Mouse (Mus musculus) kidney, embryonic 16.5 days (tissue): ENCODE results near the gene Ermn. TPM values are rescaled to one million over a fixed set of nuclear protein-coding genes. Genes with fewer than 3 reads are reported as not detected.

ENCODE experiments used
- ATAC-seq: fragments of 200-750 bp; cut with Nextera tagmentation; 2 replicates; pipeline ENCODE4 v1.8.0; 2017; ENCODE audit warnings: moderate TSS enrichment; ENCODE audit not compliant: low FRiP score, low TSS enrichment
- H3K27ac ChIP-seq: fragments of 300-500 bp; sonication (generic); 2 replicates; pipeline ENCODE4 v1.5.1; 2014; ENCODE audit warnings: low read length
- H3K27me3 ChIP-seq: fragments of 300-500 bp; sonication (generic); 2 replicates; pipeline ENCODE4 v1.6.1; 2014; ENCODE audit warnings: low read length, control low read depth, mixed read lengths; ENCODE audit not compliant: insufficient read depth
- H3K36me3 ChIP-seq: fragments of 300-500 bp; sonication (generic); 2 replicates; pipeline ENCODE4 v1.6.1; 2014; ENCODE audit warnings: low read length, control low read depth, mixed read lengths; ENCODE audit not compliant: insufficient read depth
- H3K4me1 ChIP-seq: fragments of 300-500 bp; sonication (generic); 2 replicates; pipeline ENCODE4 v1.6.1; 2014; ENCODE audit warnings: low read length, control low read depth, mixed read lengths; ENCODE audit not compliant: insufficient read depth
- H3K4me2 ChIP-seq: fragments of 300-500 bp; sonication (generic); replicated peaks from 2 replicates; pipeline ENCODE4 v1.6.1; 2014; ENCODE audit warnings: low read depth, low read length
- H3K4me3 ChIP-seq: fragments of 300-500 bp; sonication (generic); 2 replicates; pipeline ENCODE4 v1.5.1; 2014; ENCODE audit warnings: mild to moderate bottlenecking, low read length
- H3K9ac ChIP-seq: fragments of 300-500 bp; sonication (generic); replicated peaks from 2 replicates; pipeline ENCODE4 v1.6.1; 2014; ENCODE audit warnings: low read length
- H3K9me3 ChIP-seq: fragments of 300-500 bp; sonication (generic); 2 replicates; pipeline ENCODE4 v1.6.1; 2016; ENCODE audit warnings: low read length, control low read depth
- WGBS: fragments of 180-500 bp; shearing (Covaris S2); extraction: QIAGEN DNeasy Blood & Tissue Kit; methylation state at CpG from one replicate; pipeline ENCODE4 v1.1.7; 2014; 5-methylcytosine and 5-hydroxymethylcytosine counted together
- polyA plus RNA-seq: library from polyadenylated mRNA; unstranded; fragments of >200 nt; fragmentation: Nextera tagmentation; extraction: Ambion mirVana; gene quantifications from 2 replicates; pipeline ENCODE4 v1.2.1, GENCODE M21; 2015

Gene Ermn
- not detected in 2 replicates for polyA plus RNA-seq

DNA sequence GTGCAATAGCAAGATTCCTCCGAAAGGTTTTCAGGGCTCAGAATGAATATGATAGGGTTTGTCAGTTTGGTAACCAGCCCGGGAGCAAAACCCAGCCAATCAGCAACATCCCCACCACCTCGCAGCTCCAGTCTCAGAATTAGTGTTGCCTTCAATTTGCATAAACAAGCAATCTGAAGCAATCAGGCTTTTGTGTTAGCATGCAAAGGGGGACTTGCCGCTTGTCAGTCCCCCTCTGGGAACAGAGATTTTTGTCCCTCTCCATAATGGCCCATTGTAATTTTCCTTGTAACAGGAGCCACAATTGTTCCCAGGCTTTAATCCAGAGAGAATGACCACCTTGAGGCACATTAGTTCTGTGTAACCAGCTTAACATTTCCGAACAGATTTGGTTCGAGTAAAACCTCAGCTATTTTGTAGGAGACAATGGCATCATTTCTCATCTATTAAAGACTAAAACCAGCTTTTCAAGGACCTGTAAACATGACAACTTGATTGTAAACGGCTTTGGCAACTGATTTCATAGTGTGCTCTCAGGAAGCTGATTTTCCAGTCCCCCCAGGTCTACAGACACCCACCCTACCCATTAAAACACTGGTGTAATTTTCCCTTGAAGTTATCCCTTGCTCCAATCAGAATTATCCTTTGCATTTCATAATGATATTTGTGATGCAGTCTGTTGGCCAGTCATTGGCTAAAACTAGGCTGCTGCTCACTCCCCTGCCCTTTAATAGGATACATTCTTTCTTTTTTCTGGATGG lies at the start of gene Ermn:
Ermn (minus strand) TSS at position 44 of the 761 bp plus-strand sequence.
- H3K9me3 ChIP-seq: no peaks in the 10 kb centered on the region
- WGBS: 39% methylated on average over 7 of the region's 7 CpGs
- no peak within 1 kb of the TSS for H3K4me2 ChIP-seq
- H3K9ac ChIP-seq: no peak within 1 kb of the TSS
- no peaks in the 10 kb centered on the region for H3K4me1 ChIP-seq
- H3K27me3 ChIP-seq: no peaks in the 10 kb centered on the region
- no peaks in the 10 kb centered on the region for H3K36me3 ChIP-seq
- no peak within 1 kb of the TSS for H3K27ac ChIP-seq
- no peak within 1 kb of the TSS for H3K4me3 ChIP-seq
- no peak for ATAC-seq

DNA sequence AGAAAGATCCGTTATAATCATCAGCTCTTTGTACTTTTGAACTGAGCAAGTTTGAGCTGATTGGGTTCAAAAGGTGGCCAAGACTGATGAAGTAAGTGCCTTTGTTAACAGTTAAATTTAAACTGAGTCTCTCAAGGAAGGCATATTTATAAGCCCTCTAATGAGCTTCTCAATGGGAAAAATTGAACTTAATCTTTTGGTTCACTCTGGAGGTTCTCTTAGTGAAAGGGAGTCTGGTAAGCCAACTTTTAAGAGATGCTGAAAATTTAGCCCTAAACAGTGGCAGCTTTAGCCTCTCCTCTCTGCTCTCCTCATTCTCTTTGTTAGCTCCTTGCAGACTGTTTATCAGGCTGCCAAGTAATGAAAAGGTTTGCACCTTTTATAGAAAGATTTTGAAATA lies 42.2 kb upstream of the Ermn start:
- WGBS: 77% methylated on average over 1 of the region's 1 CpGs
- H3K27me3 ChIP-seq: no peaks in the 10 kb centered on the region
- H3K36me3 ChIP-seq: no peaks in the 10 kb centered on the region

DNA sequence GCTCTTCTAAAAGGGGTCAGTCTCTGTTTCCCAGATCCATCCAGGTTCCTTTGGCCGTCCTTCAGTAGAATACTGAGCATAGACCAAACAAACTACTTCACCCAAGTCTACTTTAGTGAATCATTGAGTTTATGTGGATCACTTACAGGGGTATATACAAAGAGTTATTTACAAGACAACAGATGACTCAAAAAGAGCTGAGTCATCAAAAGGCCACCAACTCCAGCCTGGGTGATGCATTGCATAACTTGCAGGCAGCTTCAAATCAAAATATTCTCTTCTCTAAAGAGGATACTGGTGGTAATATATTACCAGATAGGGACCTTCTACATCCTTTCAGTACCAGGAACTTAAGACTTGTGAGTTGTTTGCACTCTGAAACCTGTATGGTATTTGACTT lies 33.8 kb upstream of the Ermn start:
- WGBS: 91% methylated on average over 1 of the region's 1 CpGs
- no peaks in the 10 kb centered on the region for H3K27me3 ChIP-seq
- H3K27ac ChIP-seq: no peak overlapping the region
- no peak overlapping the region for H3K4me3 ChIP-seq
- no peak overlapping the region for H3K9ac ChIP-seq
- no peak overlapping the region for H3K4me2 ChIP-seq
- no peaks in the 10 kb centered on the region for H3K36me3 ChIP-seq
- no peaks in the 10 kb centered on the region for H3K9me3 ChIP-seq
- ATAC-seq: no peak
- H3K4me1 ChIP-seq: no peaks in the 10 kb centered on the region

More for the DNA sequence above, 42.2 kb upstream of the Ermn start:
- Histone ChIP-seq H3K27ac (no peak overlapping the region), H3K9me3 (no peaks in the 10 kb centered on the region), H3K4me1 (no peaks in the 10 kb centered on the region), H3K4me3 (no peak overlapping the region), H3K9ac (no peak overlapping the region), H3K4me2 (no peak overlapping the region)
- ATAC-seq: no peak

DNA sequence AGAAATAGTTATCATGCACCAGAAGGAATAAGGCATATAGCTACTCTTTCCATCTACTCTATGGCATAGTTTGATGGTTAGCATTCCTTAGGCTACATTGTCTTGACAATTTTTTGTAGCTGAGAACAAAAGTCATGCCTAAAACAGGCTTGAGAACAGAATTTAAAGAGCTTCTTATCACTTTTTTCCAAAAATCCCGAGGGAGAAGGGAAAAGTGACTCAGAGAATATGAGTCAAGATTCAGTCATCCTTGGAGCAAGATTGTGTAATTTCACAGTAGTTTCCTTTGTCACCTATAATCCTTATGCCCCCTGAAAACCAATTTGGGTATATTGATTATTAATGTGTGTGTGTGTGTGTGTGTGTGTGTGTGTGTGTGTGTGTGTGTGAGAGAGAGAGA lies 27.2 kb upstream of the Ermn start:
- H3K4me2 ChIP-seq: no peak overlapping the region
- no peak for ATAC-seq

DNA sequence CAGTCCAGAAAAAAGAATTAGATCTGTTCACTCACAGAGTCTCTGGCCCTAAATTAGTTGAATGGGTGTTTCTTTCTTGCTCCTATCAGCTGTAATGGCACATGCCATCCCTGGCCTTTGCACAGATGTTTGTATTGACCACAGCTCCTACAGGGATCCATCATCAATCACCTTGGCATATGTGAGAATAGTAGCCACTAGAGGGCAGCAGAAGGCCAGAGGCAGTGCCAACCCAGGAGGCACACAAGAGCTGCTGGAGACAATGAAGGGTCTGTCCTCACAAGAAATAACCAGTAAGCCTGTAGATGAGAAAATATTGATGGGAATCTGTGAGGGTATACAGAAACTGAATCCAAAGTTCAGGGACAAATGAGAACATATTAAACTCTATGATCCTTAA lies 2.7 kb upstream of the Ermn start:
- Histone ChIP-seq H3K27me3 (no peaks in the 10 kb centered on the region), H3K36me3 (no peaks in the 10 kb centered on the region), H3K9me3 (no peaks in the 10 kb centered on the region), H3K9ac (no peak overlapping the region), H3K4me1 (no peaks in the 10 kb centered on the region), H3K4me2 (no peak overlapping the region), H3K4me3 (no peak overlapping the region), H3K27ac (no peak overlapping the region)
- peak; percentile 74; the same call in 1 of the 2 replicates for ATAC-seq

More for the DNA sequence above, 27.2 kb upstream of the Ermn start:
- no peaks in the 10 kb centered on the region for H3K36me3 ChIP-seq
- no peaks in the 10 kb centered on the region for H3K4me1 ChIP-seq
- H3K4me3 ChIP-seq: no peak overlapping the region
- no peak overlapping the region for H3K9ac ChIP-seq
- H3K27me3 ChIP-seq: no peaks in the 10 kb centered on the region
- H3K9me3 ChIP-seq: no peaks in the 10 kb centered on the region
- whole genome bisulfite sequencing: 62% methylated on average over 1 of the region's 1 CpGs
- H3K27ac ChIP-seq: no peak overlapping the region

DNA sequence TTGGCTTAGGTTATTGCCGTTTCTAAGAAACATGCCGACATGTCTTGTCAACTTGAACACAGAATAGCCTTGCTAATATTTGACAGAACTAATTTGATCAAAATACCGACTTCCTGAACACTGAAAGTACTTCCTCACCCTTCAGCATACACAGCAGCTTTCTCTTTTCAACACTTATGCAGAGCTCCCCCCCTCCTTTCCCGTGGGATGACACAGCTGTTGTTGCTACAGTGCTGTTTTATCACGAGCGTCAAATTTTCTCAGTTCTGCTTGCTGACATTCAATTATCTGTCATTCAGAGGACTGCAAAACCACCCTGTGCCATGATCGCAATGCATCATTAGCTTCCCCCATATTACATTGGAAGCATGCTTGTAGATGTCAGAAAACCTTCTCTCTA lies 10.8 kb downstream of the Ermn start:
- WGBS: 46% methylated on average over 7 of the region's 7 CpGs
- no peaks in the 10 kb centered on the region for H3K36me3 ChIP-seq
- H3K4me2 ChIP-seq: no peak overlapping the region
- no peak; the same call in 1 of the 2 replicates for ATAC-seq
- H3K27ac ChIP-seq: no peak overlapping the region
- H3K9ac ChIP-seq: no peak overlapping the region
- H3K4me1 ChIP-seq: no peaks in the 10 kb centered on the region
- H3K4me3 ChIP-seq: no peak overlapping the region
- H3K9me3 ChIP-seq: no peaks in the 10 kb centered on the region
- no peaks in the 10 kb centered on the region for H3K27me3 ChIP-seq

DNA sequence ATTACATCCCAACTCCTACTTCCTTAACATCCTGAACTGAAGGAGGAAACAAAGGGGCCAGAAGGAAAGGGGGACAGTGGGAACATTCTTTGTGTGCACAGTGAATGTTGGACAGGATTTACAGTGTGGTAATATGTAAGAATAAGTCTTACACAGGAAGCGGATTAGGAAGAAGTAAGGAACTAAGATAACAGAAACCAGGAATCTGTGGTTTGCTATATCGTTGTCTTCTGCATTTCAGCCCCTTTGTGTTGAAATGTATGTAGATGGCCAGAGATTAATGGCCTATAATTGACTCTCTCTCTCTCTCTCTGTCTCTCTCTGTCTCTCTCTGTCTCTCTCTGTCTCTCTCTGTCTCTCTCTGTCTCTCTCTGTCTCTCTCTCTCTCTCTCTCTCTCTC lies 15.7 kb downstream of the Ermn start:
- H3K4me1 ChIP-seq: no peaks in the 10 kb centered on the region
- ATAC-seq: no peak
- no peak overlapping the region for H3K27ac ChIP-seq
- H3K9ac ChIP-seq: no peak overlapping the region
- no peaks in the 10 kb centered on the region for H3K36me3 ChIP-seq
- 84% methylated on average over 2 of the region's 2 CpGs for WGBS
- no peaks in the 10 kb centered on the region for H3K9me3 ChIP-seq
- no peak overlapping the region for H3K4me3 ChIP-seq
- H3K4me2 ChIP-seq: no peak overlapping the region
- no peaks in the 10 kb centered on the region for H3K27me3 ChIP-seq

DNA sequence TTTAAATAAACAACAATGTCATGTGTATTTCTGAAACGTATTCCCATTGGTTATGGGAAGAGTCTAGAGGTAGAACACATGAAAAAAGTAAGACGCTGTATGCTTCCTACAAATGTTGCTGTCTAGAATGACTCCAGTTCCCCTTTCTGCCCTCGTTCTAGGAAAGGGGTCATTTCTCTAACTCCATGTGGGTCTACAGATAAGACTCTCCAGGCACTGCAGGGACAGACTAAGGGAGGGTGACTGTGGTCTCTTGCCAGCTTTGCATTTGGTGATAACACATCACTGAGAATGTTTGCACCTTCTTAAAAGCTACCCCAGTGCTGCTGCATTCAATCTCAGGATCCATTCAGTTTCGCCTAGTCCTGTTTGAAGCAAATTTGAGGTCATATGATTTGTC lies 17.0 kb downstream of the Ermn start:
- H3K4me1 ChIP-seq: no peaks in the 10 kb centered on the region
- no peaks in the 10 kb centered on the region for H3K36me3 ChIP-seq
- WGBS: 81% methylated on average over 4 of the region's 4 CpGs
- H3K4me2 ChIP-seq: no peak overlapping the region
- H3K27ac ChIP-seq: no peak overlapping the region
- H3K4me3 ChIP-seq: no peak overlapping the region
- no peaks in the 10 kb centered on the region for H3K9me3 ChIP-seq
- no peak overlapping the region for H3K9ac ChIP-seq
- H3K27me3 ChIP-seq: no peaks in the 10 kb centered on the region
- no peak for ATAC-seq

DNA sequence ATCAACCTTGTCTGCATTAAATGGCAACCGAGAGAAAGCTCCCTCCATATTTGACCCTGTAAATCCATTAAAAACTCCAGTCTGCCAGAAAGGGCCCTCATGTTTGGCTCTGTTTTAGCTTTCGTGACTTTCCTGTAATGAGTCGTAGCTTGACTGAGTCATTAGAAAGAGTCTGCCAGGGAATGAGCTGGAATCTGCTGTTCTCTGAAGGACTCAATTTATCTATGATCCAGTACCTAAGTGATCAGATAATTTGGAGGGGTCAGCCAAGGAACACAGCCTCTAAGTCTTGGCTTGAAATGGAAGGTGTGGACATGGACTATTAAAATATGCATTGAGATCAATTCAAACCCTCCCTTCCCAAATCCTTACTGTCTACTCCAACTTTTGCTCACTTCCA lies 21.2 kb downstream of the Ermn start:
- no peak overlapping the region for H3K9ac ChIP-seq
- H3K27ac ChIP-seq: no peak overlapping the region
- no peak overlapping the region for H3K4me2 ChIP-seq
- no peaks in the 10 kb centered on the region for H3K36me3 ChIP-seq
- ATAC-seq: no peak
- no peaks in the 10 kb centered on the region for H3K4me1 ChIP-seq
- no peaks in the 10 kb centered on the region for H3K27me3 ChIP-seq
- H3K9me3 ChIP-seq: no peaks in the 10 kb centered on the region
- no peak overlapping the region for H3K4me3 ChIP-seq
- 87% methylated on average over 3 of the region's 3 CpGs for WGBS

DNA sequence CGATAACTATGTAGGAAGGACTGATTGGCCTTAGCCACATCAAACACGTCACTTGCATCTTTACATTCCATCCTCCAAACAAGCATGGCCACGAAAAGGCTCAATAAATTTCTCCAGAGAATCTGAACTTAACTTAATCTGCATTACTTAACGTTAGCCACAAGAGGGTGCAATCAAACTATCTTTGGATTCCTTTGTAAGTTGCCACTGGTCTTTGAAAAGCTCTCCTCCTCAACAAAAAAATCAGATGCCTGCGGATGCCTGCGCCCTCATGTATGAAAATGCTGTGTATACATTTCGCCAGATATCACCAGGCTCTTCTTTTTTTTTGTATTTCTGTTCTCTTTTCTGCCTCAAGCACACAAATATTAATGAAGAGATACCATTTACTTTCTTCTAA lies 23.3 kb downstream of the Ermn start:
- H3K4me1 ChIP-seq: no peaks in the 10 kb centered on the region
- no peak overlapping the region for H3K4me3 ChIP-seq
- no peak overlapping the region for H3K4me2 ChIP-seq
- no peaks in the 10 kb centered on the region for H3K9me3 ChIP-seq
- ATAC-seq: no peak
- no peaks in the 10 kb centered on the region for H3K36me3 ChIP-seq
- whole genome bisulfite sequencing: 30% methylated on average over 7 of the region's 7 CpGs
- H3K27ac ChIP-seq: no peak overlapping the region
- H3K27me3 ChIP-seq: no peaks in the 10 kb centered on the region
- no peak overlapping the region for H3K9ac ChIP-seq
